Mouse (Mus musculus): ENCODE measurements around the gene Cdyl. TPM values are rescaled to one million over a fixed set of nuclear protein-coding genes. Genes with fewer than 3 reads are reported as not detected.
"Not testable (repeated sequence)": the region's sequence is repeated elsewhere in the genome, so short reads cannot be mapped to it uniquely, and the experiment has no call there.

Cdyl gene
- polyA plus RNA-seq, 1 experiment from 2014 or later: 17.6 TPM

- WGBS: 58% methylated on average over 6 of the region's 6 CpGs
- DNase-seq (ENCODE audit: low spot score): no peak
Observed at GRCm38 (mm10) chr13:35832676-35833075, 173.0 kb downstream of the Cdyl start.

GRCm38 (mm10) chr13:35833941-35834340, 174.3 kb downstream of the Cdyl start:
- Histone ChIP-seq H3K27ac (ENCODE audit: low read depth, low read length) (no peak overlapping the region), H3K4me3 (ENCODE audit: low read depth, low read length) (no peak overlapping the region), H3K4me2 (no peak overlapping the region), H3K4me1 (replicated peaks; ENCODE audit: control insufficient read depth, insufficient read depth, low read length) (peaks cover 28% of the 10 kb centered on the region), H3K9ac (ENCODE audit: low read depth, low read length) (no peak overlapping the region), H3K27me3 (replicated peaks; ENCODE audit: control insufficient read depth, insufficient read depth, low read length) (no peaks in the 10 kb centered on the region), H3K9me3 (ENCODE audit: control insufficient read depth, low read length) (no peaks in the 10 kb centered on the region), H3K36me3 (ENCODE audit: control insufficient read depth, insufficient read depth, low read length) (peaks cover 2% of the 10 kb centered on the region; the same call in 1 of the 2 replicates)
- ATAC-seq (replicated peaks; ENCODE audit: low FRiP score) (no peak; the same call in 1 of the 2 replicates), DNase-seq (ENCODE audit: low spot score) (no peak)
- whole genome bisulfite sequencing: 43% methylated on average over 6 of the region's 6 CpGs

More at GRCm38 (mm10) chr13:35832676-35833075, 173.0 kb downstream of the Cdyl start:
- H3K9ac ChIP-seq (ENCODE audit: low read depth, low read length): no peak overlapping the region
- no peak for ATAC-seq (replicated peaks; ENCODE audit: low FRiP score)
- peaks cover 2% of the 10 kb centered on the region; the same call in 1 of the 2 replicates for H3K36me3 ChIP-seq (ENCODE audit: control insufficient read depth, insufficient read depth, low read length)
- H3K4me1 ChIP-seq (replicated peaks; ENCODE audit: control insufficient read depth, insufficient read depth, low read length): peaks cover 28% of the 10 kb centered on the region
- no peak overlapping the region for H3K4me3 ChIP-seq (ENCODE audit: low read depth, low read length)
- H3K27me3 ChIP-seq (replicated peaks; ENCODE audit: control insufficient read depth, insufficient read depth, low read length): no peaks in the 10 kb centered on the region
- H3K9me3 ChIP-seq (ENCODE audit: control insufficient read depth, low read length): no peaks in the 10 kb centered on the region
- no peak overlapping the region for H3K4me2 ChIP-seq
- no peak overlapping the region for H3K27ac ChIP-seq (ENCODE audit: low read depth, low read length)

GRCm38 (mm10) chr13:35835669-35836068, 176.0 kb downstream of the Cdyl start:
- peak overlapping the region; percentile 41; the same call in 1 of the 2 replicates for H3K4me2 ChIP-seq
- H3K27ac ChIP-seq (ENCODE audit: low read depth, low read length): peak overlapping the region; percentile 64
- peaks cover 4% of the 10 kb centered on the region for H3K36me3 ChIP-seq (ENCODE audit: control insufficient read depth, insufficient read depth, low read length)
- H3K9me3 ChIP-seq (ENCODE audit: control insufficient read depth, low read length): no peaks in the 10 kb centered on the region
- DNase-seq (ENCODE audit: low spot score) (no peak), ATAC-seq (replicated peaks; ENCODE audit: low FRiP score) (peak; percentile 59; the same call in 1 of the 2 replicates)
- 64% methylated on average over 7 of the region's 7 CpGs for WGBS
- no peak overlapping the region for H3K4me3 ChIP-seq (ENCODE audit: low read depth, low read length)
- no peak overlapping the region for H3K9ac ChIP-seq (ENCODE audit: low read depth, low read length)
- H3K27me3 ChIP-seq (replicated peaks; ENCODE audit: control insufficient read depth, insufficient read depth, low read length): no peaks in the 10 kb centered on the region
- H3K4me1 ChIP-seq (replicated peaks; ENCODE audit: control insufficient read depth, insufficient read depth, low read length): peaks cover 28% of the 10 kb centered on the region

GRCm38 (mm10) chr13:35836501-35836900, 176.9 kb downstream of the Cdyl start:
- Histone ChIP-seq H3K27ac (ENCODE audit: low read depth, low read length) (peak overlapping the region; percentile 64), H3K4me2 (peak overlapping the region; percentile 41), H3K4me1 (replicated peaks; ENCODE audit: control insufficient read depth, insufficient read depth, low read length) (peaks cover 28% of the 10 kb centered on the region)
- not testable (repeated sequence) for H3K9ac ChIP-seq (ENCODE audit: low read depth, low read length); H3K9me3 ChIP-seq (ENCODE audit: control insufficient read depth, low read length); DNase-seq (ENCODE audit: low spot score); H3K4me3 ChIP-seq (ENCODE audit: low read depth, low read length); H3K36me3 ChIP-seq (ENCODE audit: control insufficient read depth, insufficient read depth, low read length); H3K27me3 ChIP-seq (replicated peaks; ENCODE audit: control insufficient read depth, insufficient read depth, low read length)
- peak; percentile 78 for ATAC-seq (replicated peaks; ENCODE audit: low FRiP score)
- 56% methylated on average over 7 of the region's 7 CpGs for WGBS

- WGBS: 90% methylated on average over 10 of the region's 10 CpGs
- peaks cover 7% of the 10 kb centered on the region for H3K36me3 ChIP-seq (ENCODE audit: control insufficient read depth, insufficient read depth, low read length)
- no peak overlapping the region for H3K4me3 ChIP-seq (ENCODE audit: low read depth, low read length)
- ATAC-seq (replicated peaks; ENCODE audit: low FRiP score) (no peak), DNase-seq (ENCODE audit: low spot score) (no peak)
- H3K4me1 ChIP-seq (replicated peaks; ENCODE audit: control insufficient read depth, insufficient read depth, low read length): peaks cover 10% of the 10 kb centered on the region
- H3K4me2 ChIP-seq: no peak overlapping the region
- no peaks in the 10 kb centered on the region for H3K9me3 ChIP-seq (ENCODE audit: control insufficient read depth, low read length)
- H3K27me3 ChIP-seq (replicated peaks; ENCODE audit: control insufficient read depth, insufficient read depth, low read length): no peaks in the 10 kb centered on the region
- H3K27ac ChIP-seq (ENCODE audit: low read depth, low read length): no peak overlapping the region
- no peak overlapping the region for H3K9ac ChIP-seq (ENCODE audit: low read depth, low read length)
Observed at GRCm38 (mm10) chr13:35840102-35840501, 180.5 kb downstream of the Cdyl start.

- H3K9me3 ChIP-seq (ENCODE audit: control insufficient read depth, low read length): no peaks in the 10 kb centered on the region
- H3K27ac ChIP-seq (ENCODE audit: low read depth, low read length): no peak overlapping the region
- 86% methylated on average over 7 of the region's 7 CpGs for WGBS
- H3K4me3 ChIP-seq (ENCODE audit: low read depth, low read length): no peak overlapping the region
- H3K27me3 ChIP-seq (replicated peaks; ENCODE audit: control insufficient read depth, insufficient read depth, low read length): no peaks in the 10 kb centered on the region
- peaks cover 5% of the 10 kb centered on the region for H3K36me3 ChIP-seq (ENCODE audit: control insufficient read depth, insufficient read depth, low read length)
- no peak overlapping the region for H3K9ac ChIP-seq (ENCODE audit: low read depth, low read length)
- ATAC-seq (replicated peaks; ENCODE audit: low FRiP score): no peak
- H3K4me2 ChIP-seq: no peak overlapping the region
- no peak for DNase-seq (ENCODE audit: low spot score)
- no peaks in the 10 kb centered on the region for H3K4me1 ChIP-seq (replicated peaks; ENCODE audit: control insufficient read depth, insufficient read depth, low read length)
Observed at GRCm38 (mm10) chr13:35843383-35843782, 183.8 kb downstream of the Cdyl start.

GRCm38 (mm10) chr13:35845306-35845705, 185.7 kb downstream of the Cdyl start:
- Histone ChIP-seq H3K4me2 (no peak overlapping the region), H3K4me1 (replicated peaks; ENCODE audit: control insufficient read depth, insufficient read depth, low read length) (no peaks in the 10 kb centered on the region), H3K9me3 (ENCODE audit: control insufficient read depth, low read length) (no peaks in the 10 kb centered on the region), H3K4me3 (ENCODE audit: low read depth, low read length) (no peak overlapping the region), H3K9ac (ENCODE audit: low read depth, low read length) (no peak overlapping the region), H3K27ac (ENCODE audit: low read depth, low read length) (no peak overlapping the region), H3K36me3 (ENCODE audit: control insufficient read depth, insufficient read depth, low read length) (peaks cover 5% of the 10 kb centered on the region), H3K27me3 (replicated peaks; ENCODE audit: control insufficient read depth, insufficient read depth, low read length) (no peaks in the 10 kb centered on the region)
- ATAC-seq (replicated peaks; ENCODE audit: low FRiP score) (no peak), DNase-seq (ENCODE audit: low spot score) (no peak)
- WGBS: 69% methylated on average over 3 of the region's 3 CpGs

- H3K36me3 ChIP-seq (ENCODE audit: control insufficient read depth, insufficient read depth, low read length): no peaks in the 10 kb centered on the region
Observed at GRCm38 (mm10) chr13:35848694-35849093, 189.1 kb downstream of the Cdyl start.

GRCm38 (mm10) chr13:35851581-35851980, 191.9 kb downstream of the Cdyl start:
- no peak overlapping the region for H3K9ac ChIP-seq (ENCODE audit: low read depth, low read length)
- DNase-seq (ENCODE audit: low spot score): no peak
- no peaks in the 10 kb centered on the region for H3K36me3 ChIP-seq (ENCODE audit: control insufficient read depth, insufficient read depth, low read length)
- H3K27ac ChIP-seq (ENCODE audit: low read depth, low read length): no peak overlapping the region
- no peaks in the 10 kb centered on the region for H3K27me3 ChIP-seq (replicated peaks; ENCODE audit: control insufficient read depth, insufficient read depth, low read length)
- H3K4me3 ChIP-seq (ENCODE audit: low read depth, low read length): no peak overlapping the region
- H3K4me2 ChIP-seq: no peak overlapping the region
- WGBS: 93% methylated on average over 6 of the region's 6 CpGs
- H3K4me1 ChIP-seq (replicated peaks; ENCODE audit: control insufficient read depth, insufficient read depth, low read length): no peaks in the 10 kb centered on the region
- ATAC-seq (replicated peaks; ENCODE audit: low FRiP score): no peak
- H3K9me3 ChIP-seq (ENCODE audit: control insufficient read depth, low read length): no peaks in the 10 kb centered on the region

More at GRCm38 (mm10) chr13:35848694-35849093, 189.1 kb downstream of the Cdyl start:
- Histone ChIP-seq H3K27ac (ENCODE audit: low read depth, low read length) (no peak overlapping the region), H3K4me1 (replicated peaks; ENCODE audit: control insufficient read depth, insufficient read depth, low read length) (no peaks in the 10 kb centered on the region), H3K4me2 (no peak overlapping the region), H3K4me3 (ENCODE audit: low read depth, low read length) (no peak overlapping the region), H3K9me3 (ENCODE audit: control insufficient read depth, low read length) (no peaks in the 10 kb centered on the region), H3K27me3 (replicated peaks; ENCODE audit: control insufficient read depth, insufficient read depth, low read length) (no peaks in the 10 kb centered on the region), H3K9ac (ENCODE audit: low read depth, low read length) (no peak overlapping the region)
- ATAC-seq (replicated peaks; ENCODE audit: low FRiP score) (no peak), DNase-seq (ENCODE audit: low spot score) (no peak)
- WGBS: 82% methylated on average over 3 of the region's 3 CpGs

Measured in liver, embryonic 11.5 days (tissue).